Mouse (Mus musculus) NIH3T3 (cell line): ENCODE data around the gene Gm39115.
"Not testable (repeated sequence)": the region's sequence is repeated elsewhere in the genome, so short reads cannot be mapped to it uniquely, and the experiment has no call there.

Experiments
- DNase-seq: peaks from one replicate; pipeline ENCODE4 v3.0.0-alpha.2; 2012; ENCODE audit warnings: low read depth

The Gm39115 gene

GRCm38 (mm10) chr7:142135934-142136333 lies at the start of gene Gm39115:
Gene Gm39115 (minus strand): TSS chr7:142136034.
- not testable (repeated sequence) for DNase-seq

GRCm38 (mm10) chr7:142181021-142181420 lies 45.2 kb upstream of the Gm39115 start:
- DNase-seq = no peak

GRCm38 (mm10) chr7:142178685-142179084 lies 42.9 kb upstream of the Gm39115 start:
- no peak for DNase-seq

- not testable (repeated sequence) for DNase-seq
Measured at GRCm38 (mm10) chr7:142175905-142176304, 40.1 kb upstream of the Gm39115 start, which contains the start of gene Krtap5-2. Gene Krtap5-2 (minus strand): TSS chr7:142176005.

GRCm38 (mm10) chr7:142169836-142170235 lies 34.0 kb upstream of the Gm39115 start:
- peak; percentile 56 for DNase-seq

- DNase-seq = not testable (repeated sequence)
Measured at GRCm38 (mm10) chr7:142165639-142166038, 29.8 kb upstream of the Gm39115 start, which contains the start of gene Gm4553. Gene Gm4553 (minus strand): TSS chr7:142165739.

- no peak for DNase-seq
Measured at GRCm38 (mm10) chr7:142159366-142159765, 23.5 kb upstream of the Gm39115 start.

- DNase-seq = not testable (repeated sequence)
Measured at GRCm38 (mm10) chr7:142157013-142157412, 21.2 kb upstream of the Gm39115 start, which contains the start of gene Gm29735. Gene Gm29735 (minus strand): TSS chr7:142157113.

- no peak for DNase-seq
Measured at GRCm38 (mm10) chr7:142155308-142155707, 19.5 kb upstream of the Gm39115 start.

- DNase-seq = no peak
Measured at GRCm38 (mm10) chr7:142152191-142152590, 16.4 kb upstream of the Gm39115 start.

- no peak for DNase-seq
Measured at GRCm38 (mm10) chr7:142148633-142149032, 12.8 kb upstream of the Gm39115 start.

- DNase-seq = peak; percentile 77
Measured at GRCm38 (mm10) chr7:142146033-142146432, 10.2 kb upstream of the Gm39115 start.

- DNase-seq = no peak
Measured at GRCm38 (mm10) chr7:142145413-142145940, 9.6 kb upstream of the Gm39115 start.

- no peak for DNase-seq
Measured at GRCm38 (mm10) chr7:142144507-142144906, 8.7 kb upstream of the Gm39115 start, which contains the start of gene Gm45337. Gene Gm45337 (minus strand): TSS chr7:142144607.

- DNase-seq = not testable (repeated sequence)
Measured at GRCm38 (mm10) chr7:142143506-142144010, 7.7 kb upstream of the Gm39115 start.

GRCm38 (mm10) chr7:142140696-142141095 lies 4.9 kb upstream of the Gm39115 start:
- peak; percentile 11 for DNase-seq

- peak; percentile 38 for DNase-seq
Measured at GRCm38 (mm10) chr7:142134206-142134995, 1.4 kb downstream of the Gm39115 start.

- DNase-seq = no peak
Measured at GRCm38 (mm10) chr7:142128843-142129242, 7.0 kb downstream of the Gm39115 start.

- not testable (repeated sequence) for DNase-seq
Measured at GRCm38 (mm10) chr7:142120629-142121028, 15.2 kb downstream of the Gm39115 start, which contains the start of gene Gm45618. Gene Gm45618 (minus strand): TSS chr7:142120729.

GRCm38 (mm10) chr7:142119632-142120031 lies 16.2 kb downstream of the Gm39115 start:
- peak; percentile 37 for DNase-seq

GRCm38 (mm10) chr7:142104747-142105146 lies 31.1 kb downstream of the Gm39115 start:
- no peak for DNase-seq

- DNase-seq = peak; percentile 84
Measured at GRCm38 (mm10) chr7:142097776-142098175, 38.1 kb downstream of the Gm39115 start.

GRCm38 (mm10) chr7:142096701-142097100 lies 39.1 kb downstream of the Gm39115 start:
- no peak for DNase-seq
